Mouse (Mus musculus) lung, postnatal 4 days (tissue): ENCODE results near the gene Cstf1.

ENCODE experiments used
- DNase-seq, 2 experiments: peaks; one replicate each; pipeline ENCODE4 v3.0.0; 2021

Cstf1 gene

GRCm38 (mm10) chr2:172418208-172418607, 47.7 kb downstream of the Cstf1 start:
- no peak for DNase-seq

DNA sequence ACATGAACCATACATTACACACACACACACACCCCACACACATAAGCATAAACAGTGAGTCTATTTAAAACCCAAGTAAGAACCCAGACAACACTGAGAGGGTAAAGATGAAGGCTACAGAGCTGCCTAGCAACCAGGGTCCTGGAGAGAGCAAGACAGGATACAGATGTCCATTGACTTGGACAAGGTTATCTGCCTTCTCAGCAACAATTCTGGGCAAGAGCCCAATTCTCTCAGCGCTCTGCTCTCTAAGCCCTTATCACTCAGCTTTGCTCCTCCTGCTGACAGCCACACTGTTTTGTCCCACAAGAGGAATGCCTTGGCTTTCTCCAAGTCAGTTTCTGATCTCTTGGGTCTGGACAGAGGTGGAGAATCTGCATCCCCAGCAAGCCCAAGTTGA, 60.1 kb downstream of the Cstf1 start:
- peak; percentile 36 to 65 for DNase-seq
